Mouse (Mus musculus) midbrain, embryonic 11.5 days (tissue): ENCODE results near the gene Ergic3. TPM values are rescaled to one million over a fixed set of nuclear protein-coding genes. Genes with fewer than 3 reads are reported as not detected.

Experiments
- ATAC-seq: fragments of 200-750 bp; cut with Nextera tagmentation; 2 replicates; pipeline ENCODE4 v1.8.0; 2017; ENCODE audit warnings: moderate TSS enrichment, moderate library complexity; ENCODE audit not compliant: low FRiP score
- DNase-seq: peaks from one replicate; pipeline ENCODE4 v3.0.0; 2015; ENCODE audit warnings: low spot score; ENCODE audit errors: missing footprints
- H3K27ac ChIP-seq: fragments of 300-500 bp; sonication (generic); 2 replicates; pipeline ENCODE4 v1.5.1; 2014; ENCODE audit warnings: low read depth, low read length
- H3K27me3 ChIP-seq: fragments of 300-500 bp; sonication (generic); 2 replicates; pipeline ENCODE4 v1.6.1; 2014; ENCODE audit warnings: mild to moderate bottlenecking, low read length, moderate library complexity, mixed read lengths; ENCODE audit not compliant: control insufficient read depth, insufficient read depth
- H3K36me3 ChIP-seq: fragments of 300-500 bp; sonication (generic); 2 replicates; pipeline ENCODE4 v1.6.1; 2014; ENCODE audit warnings: mild to moderate bottlenecking, low read length, moderate library complexity, mixed read lengths; ENCODE audit not compliant: control insufficient read depth, insufficient read depth
- H3K4me1 ChIP-seq: fragments of 300-500 bp; sonication (generic); 2 replicates; pipeline ENCODE4 v1.6.1; 2014; ENCODE audit warnings: low read length; ENCODE audit not compliant: control insufficient read depth, insufficient read depth
- H3K4me2 ChIP-seq: fragments of 300-500 bp; sonication (generic); 2 replicates; pipeline ENCODE4 v1.6.1; 2014; ENCODE audit warnings: mild to moderate bottlenecking, moderate library complexity
- H3K4me3 ChIP-seq: fragments of 300-500 bp; sonication (generic); 2 replicates; pipeline ENCODE4 v1.5.1; 2014; ENCODE audit warnings: low read depth, low read length
- H3K9ac ChIP-seq: fragments of 300-500 bp; sonication (generic); 2 replicates; pipeline ENCODE4 v1.6.1; 2014; ENCODE audit warnings: low read length
- H3K9me3 ChIP-seq: fragments of 300-500 bp; sonication (generic); 2 replicates; pipeline ENCODE4 v1.6.1; 2016; ENCODE audit warnings: low read length; ENCODE audit not compliant: control insufficient read depth
- WGBS: fragments of 180-500 bp; shearing (Covaris S2); extraction: QIAGEN DNeasy Blood & Tissue Kit; methylation state at CpG from one replicate; pipeline ENCODE4 v1.1.7; 2014; 5-methylcytosine and 5-hydroxymethylcytosine counted together
- polyA plus RNA-seq: library from polyadenylated mRNA; unstranded; fragments of >200 nt; fragmentation: Nextera tagmentation; extraction: Ambion mirVana; gene quantifications from 2 replicates; pipeline ENCODE4 v1.2.1, GENCODE M21; 2014

Gene Ergic3
- polyA plus RNA-seq, 1 experiment from 2014 or later = 212 TPM

DNA sequence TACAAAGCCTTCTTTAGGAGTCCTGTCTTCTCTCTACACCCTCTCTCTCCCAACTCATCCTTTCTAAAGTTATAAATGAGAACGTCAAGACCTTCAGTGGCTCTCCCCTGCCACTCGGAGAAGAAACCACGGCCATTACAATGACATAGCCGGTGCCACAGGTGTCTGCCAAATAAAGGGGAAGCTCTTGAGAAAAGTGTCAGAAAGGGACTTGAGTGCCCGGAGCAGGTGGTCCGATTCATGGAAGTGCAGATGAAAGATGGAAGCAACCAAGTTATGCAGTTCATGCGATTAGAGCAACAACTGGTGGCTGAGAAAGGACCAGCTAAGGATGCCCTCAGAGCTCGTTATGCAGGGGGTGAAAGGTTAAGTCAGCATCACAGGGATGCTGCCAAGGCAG is 35.1 kb downstream of the Ergic3 start:
- Histone ChIP-seq H3K4me2 (no peak overlapping the region), H3K4me3 (no peak overlapping the region), H3K9ac (no peak overlapping the region), H3K9me3 (no peaks in the 10 kb centered on the region), H3K27ac (no peak overlapping the region), H3K27me3 (no peaks in the 10 kb centered on the region), H3K4me1 (no peaks in the 10 kb centered on the region), H3K36me3 (no peaks in the 10 kb centered on the region)
- ATAC-seq = no peak
- peak; percentile 64 for DNase-seq
- 85% methylated on average over 8 of the region's 8 CpGs for WGBS

DNA sequence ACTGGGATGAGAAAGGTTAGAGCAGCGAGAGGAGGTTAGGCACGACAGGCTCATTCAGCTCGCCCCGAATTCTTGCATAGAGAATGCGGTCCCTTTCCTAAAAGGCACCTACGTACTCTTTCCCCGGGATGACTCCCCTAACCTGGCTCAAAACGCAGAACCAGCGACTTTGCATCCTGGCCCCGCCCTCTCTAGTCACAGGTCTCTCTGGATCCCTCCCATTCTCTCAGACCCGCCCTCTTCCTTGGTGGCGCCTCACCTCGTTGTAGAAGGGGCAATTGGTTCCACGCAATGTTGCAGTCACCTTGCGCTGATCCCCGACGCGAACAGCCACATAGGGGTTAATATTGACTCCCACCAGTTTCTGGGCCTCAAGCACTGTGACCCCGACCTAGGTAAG is 40.1 kb downstream of the Ergic3 start:
- Histone ChIP-seq H3K27me3 (no peaks in the 10 kb centered on the region), H3K36me3 (no peaks in the 10 kb centered on the region), H3K9ac (no peak overlapping the region), H3K4me1 (no peaks in the 10 kb centered on the region), H3K9me3 (no peaks in the 10 kb centered on the region), H3K4me2 (no peak overlapping the region), H3K27ac (no peak overlapping the region), H3K4me3 (no peak overlapping the region)
- no peak for ATAC-seq
- WGBS = 7% methylated on average over 19 of the region's 19 CpGs
- no peak for DNase-seq

GRCm38 (mm10) chr2:156052816-156053215 is 45.0 kb downstream of the Ergic3 start, which contains the start of gene Fer1l4:
Gene Fer1l4 (minus strand): TSS chr2:156052947.
- H3K4me3 ChIP-seq = no peak within 1 kb of the TSS
- no peaks in the 10 kb centered on the region for H3K4me1 ChIP-seq
- H3K27me3 ChIP-seq = no peaks in the 10 kb centered on the region
- 85% methylated on average over 9 of the region's 9 CpGs for WGBS
- H3K9me3 ChIP-seq = no peaks in the 10 kb centered on the region
- ATAC-seq (no peak), DNase-seq (no peak)
- H3K27ac ChIP-seq = no peak within 1 kb of the TSS
- H3K9ac ChIP-seq = no peak within 1 kb of the TSS
- H3K36me3 ChIP-seq = no peaks in the 10 kb centered on the region
- H3K4me2 ChIP-seq = no peak within 1 kb of the TSS

DNA sequence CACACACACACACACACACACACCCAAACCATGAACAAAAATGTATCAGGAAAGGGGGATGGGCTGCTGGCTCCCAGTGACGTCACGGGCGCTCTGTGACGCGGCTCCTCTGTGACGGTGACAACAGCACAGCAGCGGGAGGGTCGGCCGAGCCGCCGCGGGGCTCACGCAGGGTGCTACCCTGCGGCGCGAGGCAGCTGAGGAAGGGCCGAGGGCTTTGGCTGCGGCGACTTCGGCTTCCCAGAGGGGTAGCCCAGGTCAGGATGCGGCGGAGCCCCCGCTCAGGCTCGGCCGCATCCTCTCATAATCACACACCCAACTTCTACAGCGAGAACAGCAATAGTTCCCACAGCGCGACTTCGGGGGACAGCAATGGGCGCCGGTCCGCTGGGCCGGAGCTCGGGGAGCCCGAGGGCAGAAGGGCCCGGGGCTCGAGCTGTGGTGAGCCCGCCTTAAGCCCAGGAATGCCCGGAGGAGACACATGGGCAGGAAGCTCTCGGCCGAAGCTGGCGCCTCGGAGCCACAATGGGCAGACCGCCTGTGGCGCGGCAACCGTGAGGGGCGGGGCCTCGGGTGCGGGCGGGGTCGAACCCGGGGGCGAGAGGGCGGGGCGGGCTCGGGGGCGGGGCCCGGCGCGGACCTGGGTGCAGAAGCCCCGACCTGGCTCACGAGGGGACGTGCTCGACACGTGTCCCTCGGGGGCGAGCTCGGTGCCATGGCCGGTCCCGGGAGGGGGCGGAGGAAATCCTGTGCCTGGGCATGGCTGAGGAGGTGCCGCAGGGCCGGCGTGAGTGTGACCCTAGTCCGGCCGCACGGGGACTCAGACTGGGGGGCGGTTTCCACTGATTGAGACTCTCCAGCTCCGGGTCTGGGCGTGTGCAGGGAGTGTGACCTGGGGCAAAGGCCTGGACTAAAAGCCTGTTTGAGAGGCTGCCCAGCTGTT is 57.5 kb downstream of the Ergic3 start, which contains the start of gene Spag4:
Gene Spag4, plus strand, starts transcription at position 77 of the 943 bp plus-strand sequence.
- Histone ChIP-seq H3K9ac (peak within 1 kb of the TSS; percentile 90), H3K36me3 (peaks cover 10% of the 10 kb centered on the region; the same call in 1 of the 2 replicates), H3K9me3 (no peaks in the 10 kb centered on the region), H3K4me2 (peak within 1 kb of the TSS; percentile 94), H3K27ac (peak within 1 kb of the TSS; percentile 65), H3K4me1 (peaks cover 7% of the 10 kb centered on the region), H3K4me3 (peak within 1 kb of the TSS; percentile 73), H3K27me3 (no peaks in the 10 kb centered on the region)
- ATAC-seq (peak; percentile 85), DNase-seq (peak; percentile 99)
- WGBS = under 1% methylated on average over 81 of the region's 81 CpGs

GRCm38 (mm10) chr2:156066126-156066525 is 58.3 kb downstream of the Ergic3 start:
- Histone ChIP-seq H3K9me3 (no peaks in the 10 kb centered on the region), H3K36me3 (peaks cover 10% of the 10 kb centered on the region; the same call in 1 of the 2 replicates), H3K4me2 (peak overlapping the region; percentile 94), H3K9ac (peak overlapping the region; percentile 90), H3K4me1 (peaks cover 7% of the 10 kb centered on the region), H3K27ac (no peak overlapping the region), H3K27me3 (no peaks in the 10 kb centered on the region), H3K4me3 (peak overlapping the region; percentile 73)
- ATAC-seq (0 out of 2 replicates have a peak, but pooled peaks have one; percentile 9), DNase-seq (no peak)
- 30% methylated on average over 10 of the region's 10 CpGs for WGBS

Other genes starting within 250 kb of the Ergic3 start
- gene Mmp24, start 232.7 kb upstream of the Ergic3 start, polyA plus RNA-seq = 2.0 and 2.1 TPM in 2 replicates
- 7.9 and 8.0 TPM in 2 replicates for gene BC029722, start 188.6 kb upstream of the Ergic3 start, polyA plus RNA-seq
- 188 TPM in 2 replicates for gene Eif6, start 181.1 kb upstream of the Ergic3 start, polyA plus RNA-seq
- 0.14 and 0.25 TPM in 2 replicates for gene Fam83c, start 173.2 kb upstream of the Ergic3 start, polyA plus RNA-seq
- gene Uqcc1, start 77.7 kb upstream of the Ergic3 start, polyA plus RNA-seq = 77.3 and 88.8 TPM in 2 replicates
- not detected in 2 replicates for gene Gm15557, start 67.3 kb upstream of the Ergic3 start, polyA plus RNA-seq
- gene Gdf5, start 62.7 kb upstream of the Ergic3 start, polyA plus RNA-seq = 0.05 and 0.15 TPM in 2 replicates
- 13.2 and 13.8 TPM in 2 replicates for gene Cep250, start 51.6 kb upstream of the Ergic3 start, polyA plus RNA-seq
- 0.62 and 1.1 TPM in 2 replicates for gene 6430550D23Rik, start 68 bp upstream of the Ergic3 start, polyA plus RNA-seq
- not detected in 2 replicates for gene Fer1l4, start 44.9 kb downstream of the Ergic3 start, polyA plus RNA-seq
- 5.9 and 6.2 TPM in 2 replicates for gene Spag4, start 57.1 kb downstream of the Ergic3 start, polyA plus RNA-seq
- gene Cpne1, start 103.9 kb downstream of the Ergic3 start, polyA plus RNA-seq = 45.7 and 48.9 TPM in 2 replicates
- 47.7 and 48.3 TPM in 2 replicates for gene Rbm12, start 103.9 kb downstream of the Ergic3 start, polyA plus RNA-seq
- gene Gm28036, start 119.0 kb downstream of the Ergic3 start, polyA plus RNA-seq = 19.1 and 19.6 TPM in 2 replicates
- gene Romo1, start 136.0 kb downstream of the Ergic3 start, polyA plus RNA-seq = 410 TPM in 2 replicates
- gene Nfs1, start 136.1 kb downstream of the Ergic3 start, polyA plus RNA-seq = 34.1 and 37.2 TPM in 2 replicates
- gene Rbm39, start 172.2 kb downstream of the Ergic3 start, polyA plus RNA-seq = 708 and 733 TPM in 2 replicates
- gene Phf20, start 188.4 kb downstream of the Ergic3 start, polyA plus RNA-seq = 91.4 and 102 TPM in 2 replicates